ENCODE assay signal across 16 mouse cellular contexts in genomic region chr5:14750882-14751281, GRCm38 (mm10).
DNase-seq lines count a peak whose midpoint lies in the region; ATAC-seq and TF ChIP-seq lines count a peak whose summit lies in the region.
"Had no signal": no experiment of that assay in that cellular context is flagged by ENCODE, and none has a peak within 500 bp of the region (broad histone marks: within the 10 kb centered on the region; RNA-seq: fewer than 3 reads in every experiment).

No protein-coding gene starts in this region.

- no peak overlapping the region for H3K4me2 ChIP-seq in embryonic facial prominence, embryonic 14.5 days (ENCODE audit: low read depth, low read length)
- no peak overlapping the region for H3K4me2 ChIP-seq in hindbrain, postnatal 0 days (ENCODE audit: low read depth, low read length)
- H3K4me2 ChIP-seq in hindbrain, embryonic 13.5 days: no peak overlapping the region
- H3K4me2 ChIP-seq: heart, embryonic 13.5 days; kidney, embryonic 15.5 days; liver, embryonic 15.5 days had no signal

- H3K9ac ChIP-seq in embryonic facial prominence, embryonic 14.5 days (ENCODE audit: low read depth, low read length): no peak overlapping the region
- no peak overlapping the region for H3K9ac ChIP-seq in hindbrain, postnatal 0 days (replicated peaks; ENCODE audit: low read length)
- no peak overlapping the region for H3K9ac ChIP-seq in hindbrain, embryonic 13.5 days
- H3K9ac ChIP-seq: heart, embryonic 13.5 days; kidney, embryonic 15.5 days; liver, embryonic 15.5 days had no signal

- no peaks in the 10 kb centered on the region for H3K36me3 ChIP-seq in embryonic facial prominence, embryonic 14.5 days (ENCODE audit: control insufficient read depth, insufficient read depth, low read length)
- no peaks in the 10 kb centered on the region for H3K36me3 ChIP-seq in embryonic facial prominence, embryonic 10.5 days (replicated peaks)
- H3K36me3 ChIP-seq in hindbrain, postnatal 0 days (ENCODE audit: insufficient read depth, low read length): no peaks in the 10 kb centered on the region
- H3K36me3 ChIP-seq in hindbrain, embryonic 13.5 days: no peaks in the 10 kb centered on the region
- H3K36me3 ChIP-seq: heart, embryonic 13.5 days; kidney, embryonic 15.5 days; liver, embryonic 15.5 days had no signal

- DNase-seq in embryonic facial prominence, embryonic 14.5 days (ENCODE audit: low spot score): peak; percentile 11
- no peak for DNase-seq in embryonic facial prominence, embryonic 10.5 days (ENCODE audit: low spot score)
- DNase-seq in hindbrain, postnatal 0 days (ENCODE audit: low spot score): peak; percentile 70
- peak; percentile 91 for DNase-seq in cerebellum, adult 8-10 months
- peak; percentile 14 for DNase-seq in gastrocnemius, postnatal 14 days
- DNase-seq in heart, adult 18-20 months: no peak
- no peak for DNase-seq in left cerebral cortex, postnatal 10 days (ENCODE audit: extremely low spot score in 1 of 2, low spot score in 2 of 2)
- DNase-seq: adrenal gland, postnatal 10 days; heart, postnatal 36 days; midbrain, embryonic 14.5 days; thymus, adult 2 months had no signal

- no peak for ATAC-seq in embryonic facial prominence, embryonic 14.5 days (ENCODE audit: low read depth)
- peak; percentile 77 for ATAC-seq in hindbrain, postnatal 0 days
- ATAC-seq in hindbrain, embryonic 13.5 days (ENCODE audit: low FRiP score): no peak
- ATAC-seq: lung, postnatal 0 days had no signal

- intact Hi-C loops in gastrocnemius, postnatal 14 days (cut with DNase I; ENCODE audit: low total_unique reads): no loop called here
- intact Hi-C loops in left cerebral cortex, postnatal 10 days (cut with DNase I): no loop called here

- H3K27me3 ChIP-seq in embryonic facial prominence, embryonic 14.5 days (replicated peaks; ENCODE audit: control insufficient read depth, insufficient read depth, low read length): no peaks in the 10 kb centered on the region
- H3K27me3 ChIP-seq in embryonic facial prominence, embryonic 10.5 days (replicated peaks; ENCODE audit: low read depth, poor library complexity, severe bottlenecking): no peaks in the 10 kb centered on the region
- H3K27me3 ChIP-seq in hindbrain, postnatal 0 days (ENCODE audit: insufficient read depth, low read length): no peaks in the 10 kb centered on the region
- H3K27me3 ChIP-seq in hindbrain, embryonic 13.5 days: no peaks in the 10 kb centered on the region
- H3K27me3 ChIP-seq: heart, embryonic 13.5 days; kidney, embryonic 15.5 days; liver, embryonic 15.5 days had no signal

- H3K4me3 ChIP-seq in embryonic facial prominence, embryonic 14.5 days (ENCODE audit: low read depth, low read length): no peak overlapping the region
- no peak overlapping the region for H3K4me3 ChIP-seq in embryonic facial prominence, embryonic 10.5 days
- H3K4me3 ChIP-seq in hindbrain, postnatal 0 days (ENCODE audit: low read length): no peak overlapping the region
- no peak overlapping the region for H3K4me3 ChIP-seq in hindbrain, embryonic 13.5 days
- H3K4me3 ChIP-seq: heart, embryonic 13.5 days; kidney, embryonic 15.5 days; liver, embryonic 15.5 days had no signal

- no peaks in the 10 kb centered on the region for H3K9me3 ChIP-seq in embryonic facial prominence, embryonic 14.5 days (ENCODE audit: control insufficient read depth, low read length)
- H3K9me3 ChIP-seq in embryonic facial prominence, embryonic 10.5 days: no peaks in the 10 kb centered on the region
- no peaks in the 10 kb centered on the region for H3K9me3 ChIP-seq in hindbrain, postnatal 0 days (ENCODE audit: low read length)
- H3K9me3 ChIP-seq in hindbrain, embryonic 13.5 days: no peaks in the 10 kb centered on the region
- H3K9me3 ChIP-seq: heart, embryonic 13.5 days; kidney, embryonic 15.5 days; liver, embryonic 15.5 days had no signal

- H3K27ac ChIP-seq in embryonic facial prominence, embryonic 14.5 days (replicated peaks; ENCODE audit: low read depth, low read length): no peak overlapping the region
- H3K27ac ChIP-seq in embryonic facial prominence, embryonic 10.5 days (replicated peaks): no peak overlapping the region
- no peak overlapping the region for H3K27ac ChIP-seq in hindbrain, postnatal 0 days
- H3K27ac ChIP-seq in hindbrain, embryonic 13.5 days: no peak overlapping the region
- H3K27ac ChIP-seq: heart, embryonic 13.5 days; kidney, embryonic 15.5 days; liver, embryonic 15.5 days had no signal

- no peak for TF ChIP-seq CTCF in hindbrain, postnatal 0 days (IDR thresholded peaks at IDR 0.05; ENCODE audit: low read depth)

- H3K4me1 ChIP-seq in embryonic facial prominence, embryonic 14.5 days (ENCODE audit: control insufficient read depth, insufficient read depth, low read length): no peaks in the 10 kb centered on the region
- H3K4me1 ChIP-seq in embryonic facial prominence, embryonic 10.5 days: no peaks in the 10 kb centered on the region
- no peaks in the 10 kb centered on the region for H3K4me1 ChIP-seq in hindbrain, postnatal 0 days (ENCODE audit: insufficient read depth, low read length)
- no peaks in the 10 kb centered on the region for H3K4me1 ChIP-seq in hindbrain, embryonic 13.5 days (replicated peaks)
- H3K4me1 ChIP-seq: heart, embryonic 13.5 days; kidney, embryonic 15.5 days; liver, embryonic 15.5 days had no signal

Comparison
In these comparisons a context has a peak if more than half of its experiments do, and no peak if none do; other contexts are left out.
1. DNase-seq: peak in embryonic facial prominence, embryonic 14.5 days (single experiment), hindbrain, postnatal 0 days (single experiment), cerebellum, adult 8-10 months (single experiment) and gastrocnemius, postnatal 14 days (single experiment); none in embryonic facial prominence, embryonic 10.5 days (single experiment), heart, adult 18-20 months (0 of 2) and left cerebral cortex, postnatal 10 days (0 of 2).